Mouse (Mus musculus) ES-E14 (cell line): ENCODE measurements around the gene Cpvl. TPM values are rescaled to one million over a fixed set of nuclear protein-coding genes. Genes with fewer than 3 reads are reported as not detected.

Source experiments
- DNase-seq: peaks from one replicate; pipeline ENCODE4 v3.0.0-alpha.2; 2013; ENCODE audit warnings: low read depth, low spot score
- H3K27ac ChIP-seq: 2 replicates; pipeline ENCODE4 v1.5.1; 2012; ENCODE audit warnings: low read depth, mild to moderate bottlenecking, low read length, moderate library complexity, mixed read lengths; ENCODE audit not compliant: poor library complexity, insufficient read depth, severe bottlenecking
- H3K36me3 ChIP-seq: 2 replicates; pipeline ENCODE4 v1.6.1; 2012; ENCODE audit warnings: mild to moderate bottlenecking, low read length, moderate library complexity, mixed read lengths; ENCODE audit not compliant: control insufficient read depth, poor library complexity, insufficient read depth, severe bottlenecking
- H3K4me1 ChIP-seq, 2 experiments: fragments of 150-350 bp in 1 of 2; sonication (generic) in 1 of 2; 2 replicates each; pipeline ENCODE4 v1.6.1; 2012; ENCODE audit warnings: low read length in 2 of 2, mild to moderate bottlenecking in 1 of 2, mixed read lengths in 1 of 2; ENCODE audit not compliant: control insufficient read depth in 2 of 2, insufficient read depth in 2 of 2, poor library complexity in 1 of 2
- H3K4me3 ChIP-seq, 2 experiments: fragments of 150-350 bp in 1 of 2; sonication (generic) in 1 of 2; 2 replicates each; pipeline ENCODE4 v1.5.1; 2012; ENCODE audit warnings: low read length in 2 of 2, low read depth in 1 of 2, mild to moderate bottlenecking in 1 of 2, mixed read lengths in 1 of 2; ENCODE audit not compliant: insufficient read depth in 1 of 2, poor library complexity in 1 of 2, severe bottlenecking in 1 of 2
- H3K9ac ChIP-seq: 2 replicates; pipeline ENCODE4 v1.6.1; 2012; ENCODE audit warnings: low read depth, mild to moderate bottlenecking, low read length, mixed read lengths; ENCODE audit not compliant: poor library complexity, insufficient read depth, severe bottlenecking
- H3K9me3 ChIP-seq: fragments of 150-350 bp; sonication (generic); 2 replicates; pipeline ENCODE4 v1.6.1; 2012; ENCODE audit warnings: low read depth, mild to moderate bottlenecking, low read length; ENCODE audit not compliant: control insufficient read depth, insufficient read depth
- CHD2 ChIP-seq: IDR thresholded peaks from 2 replicates; pipeline ENCODE4 v1.6.1; 2014; ENCODE audit warnings: mild to moderate bottlenecking, low read depth, low read length, inconsistent platforms
- HCFC1 ChIP-seq: IDR thresholded peaks from 2 replicates; pipeline ENCODE4 v1.6.1; 2012; ENCODE audit warnings: low read length, inconsistent platforms, borderline replicate concordance; ENCODE audit not compliant: insufficient read depth
- MAFK ChIP-seq: IDR thresholded peaks from 2 replicates; pipeline ENCODE4 v1.6.1; 2014; ENCODE audit warnings: mild to moderate bottlenecking, low read depth, low read length, inconsistent platforms; ENCODE audit not compliant: insufficient read depth
- ZC3H11A ChIP-seq: IDR thresholded peaks from 2 replicates; pipeline ENCODE4 v1.6.1; 2012; ENCODE audit warnings: low read depth, mild to moderate bottlenecking, inconsistent platforms, low read length, borderline replicate concordance
- ZNF384 ChIP-seq: IDR thresholded peaks from 2 replicates; pipeline ENCODE4 v1.6.1; 2012; ENCODE audit warnings: low read depth, low read length, inconsistent platforms
- in situ Hi-C, 2 experiments: fragments of 600-800 bp; cut with MboI; formaldehyde crosslinking; loops; one replicate each; pipeline ENCODE4 v1.15.1; 2025; ENCODE audit warnings: low sequenced_read_pairs in 2 of 2, inconsistent platforms in 1 of 2; ENCODE audit not compliant: unreplicated experiment in 2 of 2
- total RNA-seq: library from RNA; depleted of rRNA; stranded (reverse); fragments of 300-350 nt; gene quantifications from 2 replicates; pipeline ENCODE4 v1.2.3, GENCODE M21; 2012

The Cpvl gene
- total RNA-seq, 1 experiment: 0.40 TPM

DNA sequence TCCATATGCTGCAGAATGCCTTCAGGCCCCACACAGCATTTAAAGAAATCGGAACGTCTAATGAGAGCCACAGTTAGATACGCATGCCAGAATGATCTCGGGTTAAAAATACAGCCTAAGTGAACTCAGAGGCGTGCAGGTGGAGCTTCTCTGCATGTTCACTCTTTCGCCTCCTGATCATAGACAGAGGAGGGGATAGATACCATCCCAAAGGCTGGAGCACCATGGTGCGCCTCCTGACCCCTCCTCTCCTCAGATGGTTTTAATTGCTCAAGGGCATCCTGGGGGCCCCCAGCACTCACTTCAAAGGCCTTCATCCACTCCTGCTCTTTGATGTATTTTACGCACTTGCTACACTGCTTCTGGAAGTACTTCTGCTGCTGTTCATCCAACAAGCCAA lies 46.9 kb downstream of the Cpvl start:
- in situ Hi-C loops: no loop called here
- H3K4me3 ChIP-seq: no peak overlapping the region
- H3K4me1 ChIP-seq: no peaks in the 10 kb centered on the region
- no peak for DNase-seq
- no peak overlapping the region for H3K9ac ChIP-seq
- H3K9me3 ChIP-seq: no peaks in the 10 kb centered on the region
- no peak for TF ChIP-seq MAFK
- no peak for TF ChIP-seq ZC3H11A
- TF ChIP-seq ZNF384: no peak
- no peak for TF ChIP-seq HCFC1
- H3K27ac ChIP-seq: no peak overlapping the region
- no peaks in the 10 kb centered on the region for H3K36me3 ChIP-seq

DNA sequence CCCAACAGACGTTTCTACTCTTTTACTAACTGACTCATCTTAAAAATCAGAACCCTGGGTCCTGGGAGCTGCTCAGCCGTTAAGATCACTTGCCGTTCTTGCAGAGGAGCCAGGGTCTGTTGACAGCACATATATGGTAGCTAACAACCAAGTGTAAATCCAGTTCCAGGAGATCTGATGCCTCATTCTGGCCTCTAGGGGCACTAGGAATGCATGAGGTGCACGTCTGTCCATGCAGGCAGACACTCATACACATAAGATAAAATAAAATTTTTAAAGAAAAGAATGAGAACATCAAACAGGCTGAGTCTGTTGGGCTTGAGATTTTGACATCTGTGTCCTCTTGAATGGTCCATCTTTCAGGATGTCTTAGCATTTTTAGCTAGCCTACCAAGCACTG lies 48.6 kb downstream of the Cpvl start:
- TF ChIP-seq CHD2 (no peak), HCFC1 (no peak), ZNF384 (no peak), MAFK (no peak), ZC3H11A (no peak)
- in situ Hi-C loops: no loop called here
- DNase-seq: no peak
- no peak overlapping the region for H3K9ac ChIP-seq
- peaks cover 2% of the 10 kb centered on the region in 2 experiments; a peak in 1 of 4 replicates for H3K4me1 ChIP-seq
- H3K9me3 ChIP-seq: no peaks in the 10 kb centered on the region
- no peak overlapping the region for H3K27ac ChIP-seq
- no peaks in the 10 kb centered on the region for H3K36me3 ChIP-seq
- H3K4me3 ChIP-seq: no peak overlapping the region

DNA sequence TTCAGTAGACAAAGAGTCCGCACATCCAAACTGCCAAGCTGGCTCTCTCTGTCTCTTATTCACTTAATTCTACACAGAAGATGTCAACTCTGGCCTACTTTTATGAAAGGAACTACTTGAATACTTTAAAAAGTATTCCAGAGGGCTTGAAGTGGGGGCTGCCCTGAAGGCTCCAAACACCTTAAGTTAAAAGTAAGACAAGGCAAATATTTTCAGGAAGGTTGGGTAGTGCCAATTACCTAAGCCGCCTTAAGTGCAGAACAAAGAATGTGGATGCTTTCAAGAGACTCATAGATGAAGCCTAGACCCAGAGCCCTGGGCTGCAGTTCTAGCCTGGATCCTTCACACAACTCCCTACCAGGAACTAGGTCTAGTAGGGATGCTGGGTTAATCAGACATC lies 52.3 kb downstream of the Cpvl start:
- Histone ChIP-seq H3K27ac (no peak overlapping the region), H3K9ac (no peak overlapping the region), H3K9me3 (no peaks in the 10 kb centered on the region), H3K4me1 (peaks cover 2% of the 10 kb centered on the region in 2 experiments; a peak in 1 of 4 replicates), H3K4me3 (no peak overlapping the region), H3K36me3 (no peaks in the 10 kb centered on the region)
- TF ChIP-seq MAFK (no peak), ZNF384 (no peak), CHD2 (no peak)
- no peak for DNase-seq
- in situ Hi-C loops: no loop called here

DNA sequence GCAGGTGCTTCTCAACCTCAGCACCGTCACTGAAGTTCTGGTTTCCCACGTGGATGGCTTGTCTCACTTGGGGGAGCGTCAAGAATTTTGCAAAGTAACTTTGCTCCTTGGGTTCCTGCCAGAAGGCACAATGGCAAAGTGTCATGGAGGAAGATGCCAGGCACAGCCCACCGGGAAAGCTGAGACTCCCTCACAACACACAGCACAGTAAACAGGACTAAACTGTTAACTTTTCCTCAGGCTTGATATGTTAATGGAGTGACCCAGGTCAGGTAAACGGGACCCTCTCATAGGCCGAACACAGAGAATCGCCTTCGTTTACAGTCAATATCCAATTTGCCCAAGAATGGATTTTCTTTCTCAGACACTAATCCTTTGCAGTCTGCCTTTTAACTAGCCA lies 53.3 kb downstream of the Cpvl start:
- in situ Hi-C loops: no loop called here
- no peak for DNase-seq
- Histone ChIP-seq H3K4me3 (no peak overlapping the region), H3K36me3 (no peaks in the 10 kb centered on the region), H3K4me1 (peaks cover 2% of the 10 kb centered on the region in 2 experiments; a peak in 1 of 4 replicates), H3K9ac (no peak overlapping the region), H3K9me3 (no peaks in the 10 kb centered on the region), H3K27ac (no peak overlapping the region)
- no peak for TF ChIP-seq HCFC1
- TF ChIP-seq CHD2: no peak
- TF ChIP-seq ZNF384: no peak
- TF ChIP-seq MAFK: no peak
- TF ChIP-seq ZC3H11A: no peak

DNA sequence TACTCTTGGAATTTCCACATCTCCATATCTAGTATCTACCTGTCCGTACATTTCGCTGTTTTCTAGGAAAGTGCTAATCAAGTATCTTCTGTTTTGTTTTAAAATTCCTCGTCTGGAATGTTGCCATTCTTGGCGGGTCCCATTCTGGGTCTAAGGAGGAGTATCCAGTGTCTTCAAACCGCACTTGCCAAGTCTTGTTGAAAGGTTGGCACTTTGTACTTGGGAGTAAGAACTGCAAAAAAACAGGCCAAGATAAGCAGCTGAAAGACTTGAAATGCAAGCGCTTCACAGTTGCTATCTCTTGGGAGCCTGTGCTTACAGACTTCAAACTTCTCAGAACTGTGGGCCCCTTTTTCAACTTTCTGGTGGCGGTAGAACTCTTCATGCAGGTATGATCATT lies 58.4 kb downstream of the Cpvl start:
- Histone ChIP-seq H3K27ac (no peak overlapping the region), H3K9me3 (no peaks in the 10 kb centered on the region), H3K4me3 (no peak overlapping the region), H3K9ac (no peak overlapping the region), H3K36me3 (no peaks in the 10 kb centered on the region), H3K4me1 (peaks cover 0 to under 1% of the 10 kb centered on the region in 2 experiments; a peak in 1 of 4 replicates)
- DNase-seq: no peak
- TF ChIP-seq ZC3H11A (no peak), ZNF384 (no peak), HCFC1 (no peak), MAFK (no peak), CHD2 (no peak)
- in situ Hi-C loops: no loop called here
